Mouse (Mus musculus): ENCODE measurements around the gene Neil1.
A peak's percentile ranks its signal among the peaks of the same experiment; 100 is the strongest.

- TF ChIP-seq CTCF (IDR thresholded peaks at IDR 0.05; ENCODE audit: control insufficient read depth, insufficient read depth, insufficient read length) (peak; percentile 57), USF1 (IDR thresholded peaks at IDR 0.05; ENCODE audit: low read depth) (peak; percentile 67), MYOG (IDR thresholded peaks at IDR 0.05; ENCODE audit: control insufficient read depth, extremely low read depth, insufficient read length) (no peak), FOSL1 (IDR thresholded peaks at IDR 0.05; ENCODE audit: insufficient read depth, low read length, poor library complexity, severe bottlenecking) (no peak), MYOD1 (IDR thresholded peaks at IDR 0.05; ENCODE audit: control insufficient read depth, insufficient read length, low read depth) (no peak)
Observed at GRCm38 (mm10) chr9:57130577-57131433, 17.3 kb downstream of the Neil1 start, which contains the start of gene Man2c1.
